Mouse (Mus musculus) midbrain, embryonic 10.5 days (tissue): Measurements from ENCODE around the gene Mpv17l2. TPM values are rescaled to one million over a fixed set of nuclear protein-coding genes. Genes with fewer than 3 reads are reported as not detected.

ENCODE experiments used
- DNase-seq: peaks from one replicate; pipeline ENCODE4 v3.0.0-alpha.2; 2017; ENCODE audit warnings: low spot score
- H3K27ac ChIP-seq: fragments of 300-500 bp; sonication (generic); replicated peaks from 2 replicates; pipeline ENCODE4 v1.5.1; 2016; ENCODE audit warnings: mild to moderate bottlenecking
- H3K27me3 ChIP-seq: fragments of 300-500 bp; sonication (generic); 2 replicates; pipeline ENCODE4 v1.6.1; 2016; ENCODE audit warnings: low read depth, mild to moderate bottlenecking; ENCODE audit not compliant: poor library complexity, severe bottlenecking
- H3K36me3 ChIP-seq: fragments of 300-500 bp; sonication (generic); 2 replicates; pipeline ENCODE4 v1.6.1; 2016; ENCODE audit warnings: mild to moderate bottlenecking, moderate library complexity
- H3K4me1 ChIP-seq: fragments of 300-500 bp; sonication (generic); 2 replicates; pipeline ENCODE4 v1.6.1; 2016
- H3K4me3 ChIP-seq: fragments of 300-500 bp; sonication (generic); 2 replicates; pipeline ENCODE4 v1.5.1; 2016; ENCODE audit warnings: mild to moderate bottlenecking, moderate library complexity
- H3K9me3 ChIP-seq: fragments of 300-500 bp; sonication (generic); replicated peaks from 2 replicates; pipeline ENCODE4 v1.6.1; 2016; ENCODE audit warnings: mild to moderate bottlenecking
- WGBS: fragments of 180-500 bp; shearing (Covaris S2); methylation state at CpG from one replicate; pipeline ENCODE4 v1.1.7; 2016; 5-methylcytosine and 5-hydroxymethylcytosine counted together
- polyA plus RNA-seq: library from polyadenylated mRNA; unstranded; fragments of >200 nt; fragmentation: Nextera tagmentation; extraction: Ambion mirVana; gene quantifications from 2 replicates; pipeline ENCODE4 v1.2.1, GENCODE M21; 2016

The Mpv17l2 gene
- polyA plus RNA-seq, 1 experiment from 2014 or later: 31.7 TPM

DNA sequence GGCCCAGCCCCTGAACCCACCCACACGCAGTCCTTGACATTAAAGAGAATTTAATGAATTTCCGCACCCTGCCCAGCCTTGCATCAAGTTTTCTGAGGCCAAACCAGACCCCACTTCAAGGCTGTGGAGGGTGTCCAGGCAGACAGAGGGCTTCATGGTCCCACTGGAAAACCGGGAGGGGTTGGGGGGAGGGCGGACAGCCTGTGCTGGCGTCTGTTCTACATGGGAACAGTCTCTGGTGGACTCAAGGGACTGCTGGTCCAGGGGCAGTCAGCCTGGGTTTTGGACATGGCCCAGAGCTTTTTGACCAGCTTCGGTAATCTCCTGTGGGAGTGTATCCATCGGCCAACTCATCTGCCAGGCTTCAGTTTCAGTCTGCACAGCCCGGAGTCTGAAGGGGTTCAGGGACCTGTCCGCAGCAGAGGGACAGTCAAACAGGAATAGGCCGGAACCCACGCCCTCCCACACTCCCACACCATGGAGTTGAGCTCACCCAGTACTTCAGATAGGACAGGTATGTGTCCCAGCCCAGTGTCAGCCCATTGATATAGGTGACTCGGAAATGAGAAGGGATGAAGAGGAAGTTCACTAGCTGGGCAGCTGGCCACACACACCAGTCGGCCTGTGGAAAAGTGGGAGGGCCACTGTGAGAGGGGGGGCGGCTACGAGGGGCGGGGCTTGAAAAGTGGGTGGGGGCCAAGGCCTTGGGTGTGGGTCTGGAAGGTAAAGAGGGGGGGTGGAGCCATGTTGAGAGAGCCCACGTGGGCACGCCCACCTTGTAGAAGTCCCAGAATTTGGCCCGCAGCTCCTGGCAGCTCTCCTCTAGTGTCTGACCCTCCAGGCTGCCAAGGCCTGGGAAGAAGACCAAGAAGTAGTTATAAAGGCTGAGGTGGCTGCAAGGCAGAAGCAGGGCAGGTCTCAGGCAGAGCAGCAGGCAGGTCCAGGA, 1.9 kb downstream of the Mpv17l2 start:
- Histone ChIP-seq H3K27ac (no peak overlapping the region), H3K36me3 (peaks cover 24% of the 10 kb centered on the region), H3K27me3 (peaks cover 24% of the 10 kb centered on the region), H3K4me3 (peak overlapping the region; percentile 80; the same call in 1 of the 2 replicates), H3K9me3 (no peaks in the 10 kb centered on the region), H3K4me1 (peaks cover 59% of the 10 kb centered on the region)
- WGBS: 74% methylated on average over 19 of the region's 19 CpGs
- no peak for DNase-seq

DNA sequence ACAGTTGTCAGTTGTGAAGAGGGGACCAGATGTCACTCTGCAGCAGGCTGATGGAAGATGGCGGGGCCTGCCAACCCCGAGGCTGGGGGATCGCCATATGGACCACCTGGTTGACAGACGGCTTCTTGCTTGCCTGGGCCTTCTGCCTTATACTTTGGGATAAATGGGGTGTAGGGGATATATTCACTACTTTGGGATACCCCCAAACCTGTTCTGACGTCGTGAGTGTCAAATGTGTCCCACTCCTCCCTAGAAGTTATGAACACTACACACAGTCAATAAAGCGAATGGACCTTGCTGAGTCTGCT, 2.5 kb downstream of the Mpv17l2 start:
- no peak for DNase-seq
- Histone ChIP-seq H3K27ac (no peak overlapping the region), H3K4me1 (peaks cover 64% of the 10 kb centered on the region)

DNA sequence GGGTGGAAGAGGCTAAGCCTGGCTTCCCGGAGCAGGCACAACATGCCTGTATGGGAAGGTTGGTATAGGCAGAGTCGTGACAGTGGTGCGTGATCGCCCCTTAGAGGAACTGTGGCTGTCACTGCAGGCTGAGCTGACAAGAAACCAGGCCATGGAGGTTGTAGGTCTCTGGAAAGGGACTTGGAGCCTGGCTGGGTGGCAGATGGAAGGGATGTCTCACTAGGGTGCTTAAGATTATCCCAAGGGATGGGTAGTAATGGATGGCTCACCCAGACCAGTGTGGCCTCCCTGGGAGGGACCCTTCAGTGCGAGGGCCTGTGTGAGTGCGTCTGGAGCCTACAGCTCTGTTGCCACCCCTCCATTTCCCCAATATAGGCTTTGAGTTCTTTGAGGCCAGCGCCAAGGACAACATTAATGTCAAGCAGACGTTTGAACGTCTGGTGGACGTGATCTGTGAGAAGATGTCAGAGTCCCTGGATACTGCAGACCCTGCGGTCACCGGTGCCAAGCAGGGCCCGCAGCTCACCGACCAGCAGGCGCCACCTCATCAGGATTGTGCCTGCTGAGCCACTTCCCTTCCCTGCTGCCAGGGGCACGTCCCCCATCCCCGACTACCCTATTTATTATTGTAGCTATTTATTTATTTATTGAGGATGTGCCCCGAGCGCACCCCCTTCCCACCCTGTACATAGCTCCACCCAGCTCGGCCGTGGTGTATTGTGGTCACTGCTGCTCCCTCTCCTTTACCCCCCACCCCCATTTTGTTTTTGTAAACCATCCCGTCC, 3.0 kb downstream of the Mpv17l2 start:
- DNase-seq: no peak
- H3K36me3 ChIP-seq: peaks cover 24% of the 10 kb centered on the region
- peaks cover 28% of the 10 kb centered on the region for H3K27me3 ChIP-seq
- 0 out of 2 replicates have a peak overlapping the region, but pooled peaks have one; percentile 1 for H3K4me3 ChIP-seq
- no peak overlapping the region for H3K27ac ChIP-seq
- H3K4me1 ChIP-seq: peaks cover 70% of the 10 kb centered on the region
- 71% methylated on average over 22 of the region's 22 CpGs for WGBS
- no peaks in the 10 kb centered on the region for H3K9me3 ChIP-seq

More for the DNA sequence above, 2.5 kb downstream of the Mpv17l2 start:
- 90% methylated on average over 7 of the region's 7 CpGs for WGBS
- Histone ChIP-seq H3K9me3 (no peaks in the 10 kb centered on the region), H3K27me3 (peaks cover 24% of the 10 kb centered on the region), H3K4me3 (0 out of 2 replicates have a peak overlapping the region, but pooled peaks have one; percentile 14), H3K36me3 (peaks cover 24% of the 10 kb centered on the region)

DNA sequence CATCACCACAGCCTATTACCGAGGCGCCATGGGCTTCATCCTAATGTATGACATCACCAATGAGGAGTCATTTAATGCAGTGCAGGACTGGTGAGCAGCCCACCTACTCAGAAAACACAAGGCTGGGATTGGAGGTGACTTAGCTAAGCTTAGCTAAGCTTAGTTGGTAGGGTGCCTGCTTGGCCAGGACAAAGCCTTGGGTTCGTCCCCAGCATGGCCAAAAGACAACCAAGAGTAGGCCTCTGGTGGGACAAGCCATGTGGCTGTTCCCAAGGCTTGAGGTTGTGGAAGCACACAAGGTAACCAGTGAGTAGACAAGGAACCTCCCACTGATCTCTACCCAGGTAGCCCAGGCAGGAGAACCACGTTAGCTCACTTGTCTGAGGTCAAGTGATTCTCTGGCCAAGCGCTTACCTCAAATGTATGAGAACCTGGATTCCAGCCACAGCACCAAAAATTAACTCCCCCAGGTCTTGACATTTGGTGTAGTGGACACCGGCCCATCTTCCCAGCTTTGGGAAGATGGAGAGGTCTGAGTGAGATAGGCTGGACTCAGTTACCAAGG, 4.2 kb downstream of the Mpv17l2 start:
- Histone ChIP-seq H3K4me1 (peaks cover 63% of the 10 kb centered on the region), H3K9me3 (no peaks in the 10 kb centered on the region), H3K4me3 (no peak overlapping the region), H3K27me3 (peaks cover 29% of the 10 kb centered on the region), H3K36me3 (peaks cover 24% of the 10 kb centered on the region), H3K27ac (no peak overlapping the region)
- 86% methylated on average over 6 of the region's 6 CpGs for WGBS
- no peak for DNase-seq

DNA sequence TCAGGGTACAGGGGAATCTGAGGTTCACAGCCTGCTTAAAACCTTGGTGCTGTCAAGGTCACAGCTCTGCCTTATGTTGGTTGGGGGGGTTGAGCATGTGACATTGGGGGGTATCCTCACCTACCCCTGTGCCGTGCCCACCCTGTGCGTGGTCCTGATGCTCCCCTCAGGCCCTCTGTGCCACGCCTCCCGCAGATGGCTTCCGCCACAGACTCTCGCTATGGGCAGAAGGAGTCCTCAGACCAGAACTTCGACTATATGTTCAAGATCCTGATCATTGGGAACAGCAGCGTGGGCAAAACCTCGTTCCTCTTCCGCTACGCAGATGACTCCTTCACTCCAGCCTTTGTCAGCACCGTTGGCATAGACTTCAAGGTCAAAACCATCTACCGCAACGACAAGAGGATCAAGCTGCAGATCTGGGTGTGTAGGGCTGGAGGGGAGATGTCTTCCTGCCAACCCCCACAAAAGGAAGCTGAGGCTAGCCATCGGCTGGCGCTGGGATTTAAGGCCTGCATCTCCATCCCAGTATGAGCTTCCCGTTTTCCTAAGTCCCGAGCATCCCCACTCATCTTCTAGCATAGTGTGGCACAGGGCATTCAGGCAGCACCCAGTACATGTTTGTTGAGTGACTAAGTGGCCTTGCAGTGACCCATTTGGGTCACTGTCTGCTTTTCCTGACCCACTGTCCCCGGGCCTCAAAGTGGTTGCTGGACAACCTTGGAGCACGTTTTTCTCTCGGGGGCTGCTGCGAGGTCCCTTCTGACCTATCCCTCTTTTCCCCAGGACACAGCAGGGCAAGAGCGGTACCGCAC, 4.9 kb downstream of the Mpv17l2 start:
- peak overlapping the region; percentile 78 for H3K4me3 ChIP-seq

DNA sequence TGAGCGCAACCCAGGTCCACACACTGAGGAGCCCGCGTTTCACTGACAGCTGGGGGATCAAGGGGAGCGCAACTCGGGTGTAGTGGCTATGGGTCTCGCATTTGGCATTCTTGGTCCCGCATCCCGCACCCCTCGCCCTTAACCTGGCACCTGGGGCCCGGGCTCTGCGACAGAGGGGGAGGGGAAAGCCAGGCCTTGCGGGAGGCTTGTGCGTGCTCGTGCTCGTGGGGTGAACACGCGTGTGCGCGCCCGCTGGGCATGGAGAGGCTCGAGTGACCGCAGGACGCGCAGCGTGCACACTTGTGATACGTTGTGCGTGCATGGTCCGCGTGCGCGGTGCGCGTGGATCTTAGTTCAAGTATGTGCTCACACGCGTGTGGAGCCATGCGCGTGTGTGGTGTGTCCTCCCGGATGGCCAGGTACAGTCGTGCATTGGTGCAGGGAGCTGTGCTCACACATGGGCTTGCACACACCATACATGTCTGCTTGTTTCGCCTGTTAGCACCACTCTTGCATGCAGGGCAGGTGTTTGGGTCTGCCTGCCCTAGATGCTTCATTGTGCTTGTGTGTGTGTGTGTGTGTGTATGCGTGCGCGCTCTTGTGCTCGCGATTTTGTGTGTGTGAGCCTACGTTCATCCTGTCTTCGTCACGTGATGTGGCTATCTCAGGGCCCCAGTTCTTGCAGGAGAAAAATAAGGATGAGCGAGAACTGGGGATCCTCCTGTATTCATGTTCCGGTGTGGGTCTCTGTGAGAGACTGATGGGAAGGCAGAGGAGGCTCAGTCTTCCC, 5.7 kb downstream of the Mpv17l2 start:
- H3K27me3 ChIP-seq: peaks cover 29% of the 10 kb centered on the region
- H3K9me3 ChIP-seq: no peaks in the 10 kb centered on the region
- peaks cover 24% of the 10 kb centered on the region for H3K36me3 ChIP-seq
- peaks cover 48% of the 10 kb centered on the region for H3K4me1 ChIP-seq
- H3K27ac ChIP-seq: peak overlapping the region; percentile 84
- WGBS: 24% methylated on average over 50 of the region's 50 CpGs
- H3K4me3 ChIP-seq: peak overlapping the region; percentile 78
- no peak for DNase-seq

More for the DNA sequence above, 4.9 kb downstream of the Mpv17l2 start:
- H3K4me1 ChIP-seq: peaks cover 56% of the 10 kb centered on the region
- peaks cover 29% of the 10 kb centered on the region for H3K27me3 ChIP-seq
- DNase-seq: no peak
- peaks cover 24% of the 10 kb centered on the region for H3K36me3 ChIP-seq
- no peak overlapping the region for H3K27ac ChIP-seq
- no peaks in the 10 kb centered on the region for H3K9me3 ChIP-seq
- 87% methylated on average over 24 of the region's 24 CpGs for WGBS

DNA sequence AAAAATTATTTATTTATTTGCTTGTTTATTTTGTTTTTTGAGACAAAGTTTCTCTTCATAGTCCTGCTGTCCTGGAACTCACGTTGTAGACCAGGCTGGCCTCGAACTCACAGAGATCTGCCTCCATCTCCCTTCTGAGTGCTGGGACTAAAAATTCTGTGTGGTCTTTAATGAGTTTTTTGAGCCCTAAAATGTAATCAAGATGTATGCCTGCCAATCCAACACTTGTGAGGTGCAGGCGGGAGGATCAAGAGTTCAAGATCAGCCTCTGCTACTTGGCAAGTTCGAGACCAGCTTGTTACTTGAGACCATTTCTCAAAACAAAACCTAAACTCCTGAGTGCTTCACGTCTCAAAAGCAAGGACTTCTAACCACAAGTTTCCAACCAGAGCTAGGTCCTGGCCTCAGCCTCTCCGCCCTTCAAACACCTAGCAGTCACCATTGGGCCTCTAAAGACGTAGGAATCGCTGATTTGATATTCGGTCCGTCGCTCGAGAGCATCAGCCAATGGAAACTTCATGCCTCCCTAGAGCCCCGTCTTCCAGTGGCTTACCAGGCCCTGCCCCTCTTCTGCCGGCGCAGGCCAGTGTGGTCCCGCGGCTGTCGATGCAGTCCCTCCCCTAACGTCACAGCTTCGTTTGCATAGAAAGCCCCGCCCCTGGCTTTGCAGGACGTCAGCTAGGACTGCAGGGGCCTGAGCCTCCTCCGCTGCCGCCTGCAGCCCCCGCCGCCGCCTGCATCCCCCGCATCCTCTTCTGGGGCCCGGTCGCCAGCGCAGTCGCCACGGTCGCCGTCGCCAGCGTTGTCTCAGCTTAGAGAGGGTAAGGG, 6.5 kb downstream of the Mpv17l2 start, which contains the start of gene Rab3a:
TSS of gene Rab3a (plus strand) at position 637 of the 828 bp plus-strand sequence.
- Histone ChIP-seq H3K27me3 (peaks cover 26% of the 10 kb centered on the region), H3K9me3 (no peaks in the 10 kb centered on the region), H3K27ac (peak within 1 kb of the TSS; percentile 84), H3K36me3 (peaks cover 24% of the 10 kb centered on the region), H3K4me3 (peak within 1 kb of the TSS; percentile 78), H3K4me1 (peaks cover 40% of the 10 kb centered on the region)
- DNase-seq: peak; percentile 97
- 9% methylated on average over 37 of the region's 37 CpGs for WGBS

DNA sequence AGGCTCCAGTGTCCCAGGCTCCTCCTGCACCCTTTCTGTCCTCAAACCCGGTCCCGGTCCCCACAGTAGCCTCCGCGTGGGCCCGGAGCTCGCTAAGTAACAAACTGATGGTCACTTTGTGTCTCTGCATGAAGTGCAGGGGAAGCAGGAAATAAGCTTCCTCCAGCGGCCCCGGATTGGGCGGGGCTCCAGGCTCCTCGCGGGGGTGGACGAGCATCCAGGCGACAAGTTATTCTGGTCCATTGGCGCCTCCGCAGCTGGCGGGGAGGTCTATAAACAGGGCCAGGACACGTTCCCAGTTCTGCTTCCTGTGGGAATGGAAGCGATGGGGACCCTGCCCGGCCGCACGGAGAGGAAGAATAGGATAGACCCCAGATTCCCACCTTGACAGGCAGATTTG, 7.6 kb downstream of the Mpv17l2 start:
- Histone ChIP-seq H3K9me3 (no peaks in the 10 kb centered on the region), H3K4me3 (peak overlapping the region; percentile 16; the same call in 1 of the 2 replicates), H3K27ac (no peak overlapping the region; the same call in 1 of the 2 replicates), H3K4me1 (peaks cover 32% of the 10 kb centered on the region), H3K36me3 (peaks cover 22% of the 10 kb centered on the region), H3K27me3 (peaks cover 34% of the 10 kb centered on the region)
- 38% methylated on average over 21 of the region's 21 CpGs for WGBS
- no peak for DNase-seq

DNA sequence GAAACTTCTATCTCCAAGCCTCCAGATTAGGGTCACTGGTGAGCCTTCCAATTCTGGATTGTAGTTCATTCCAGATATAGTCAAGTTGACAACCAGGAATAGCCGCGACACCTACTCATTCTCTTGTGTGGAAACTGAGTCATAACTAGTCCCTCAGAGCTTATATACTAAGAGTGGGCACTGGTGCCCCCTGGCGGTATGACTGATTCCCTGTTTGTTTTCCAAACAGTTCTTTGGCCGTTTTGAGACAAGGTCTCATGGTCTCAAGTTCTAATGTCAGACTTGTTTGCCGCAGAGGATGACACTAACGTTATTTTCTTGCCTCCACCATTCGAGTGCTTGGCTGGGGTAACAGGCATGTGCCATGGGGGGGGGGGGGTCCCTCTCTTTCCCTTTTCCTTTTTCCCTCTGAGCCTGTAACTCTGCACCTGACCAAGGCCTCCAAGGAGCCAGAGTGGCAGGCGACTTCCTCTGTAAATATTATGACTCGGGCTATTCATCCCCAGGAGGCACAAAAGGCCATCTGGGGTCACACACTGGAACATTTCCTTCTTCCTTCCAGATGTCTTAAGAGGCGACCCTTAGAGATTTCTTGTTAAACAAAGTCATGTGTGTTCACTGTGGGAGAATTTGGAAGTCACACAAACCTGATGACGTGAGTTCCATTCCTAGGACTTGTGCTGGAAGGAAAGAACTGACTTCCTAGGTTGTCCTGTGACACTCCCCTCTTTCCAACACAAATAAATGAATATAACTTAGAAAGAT, 8.6 kb downstream of the Mpv17l2 start:
- peak; percentile 61 for DNase-seq
- H3K36me3 ChIP-seq: peaks cover 12% of the 10 kb centered on the region
- peaks cover 43% of the 10 kb centered on the region for H3K27me3 ChIP-seq
- H3K4me3 ChIP-seq: no peak overlapping the region
- no peak overlapping the region for H3K27ac ChIP-seq
- 39% methylated on average over 11 of the region's 11 CpGs for WGBS
- peaks cover 32% of the 10 kb centered on the region for H3K4me1 ChIP-seq
- H3K9me3 ChIP-seq: no peaks in the 10 kb centered on the region

DNA sequence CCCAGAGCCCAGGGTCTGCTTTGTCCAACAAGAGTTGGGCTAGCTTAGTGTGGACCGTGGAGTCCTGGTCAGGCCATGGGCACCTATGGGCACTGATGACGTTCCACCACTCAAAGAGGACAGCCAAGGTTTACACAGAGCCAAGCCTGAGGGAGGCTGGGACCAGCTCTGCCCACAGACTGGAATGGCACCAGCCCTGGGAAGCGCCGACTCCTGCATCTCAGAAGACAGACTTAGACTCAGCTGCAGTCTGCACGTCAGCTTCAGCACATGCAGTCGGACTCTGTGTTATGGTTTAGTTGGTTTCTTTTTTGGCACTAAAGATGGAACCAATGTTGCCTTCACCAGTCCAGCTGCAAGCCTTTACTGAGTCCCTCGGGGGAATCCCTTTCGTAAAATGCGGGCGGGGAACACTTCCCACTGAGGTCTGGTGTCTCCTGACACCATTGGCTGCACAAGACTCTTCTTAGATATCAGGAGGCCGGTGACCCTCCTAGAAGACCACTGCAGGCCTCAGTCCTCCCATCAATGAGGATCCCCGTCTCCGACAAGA, 10.5 kb downstream of the Mpv17l2 start:
- peaks cover 50% of the 10 kb centered on the region for H3K27me3 ChIP-seq
- 0 out of 2 replicates have a peak overlapping the region, but pooled peaks have one; percentile 2 for H3K4me3 ChIP-seq
- no peaks in the 10 kb centered on the region for H3K9me3 ChIP-seq
- 88% methylated on average over 13 of the region's 13 CpGs for WGBS
- peaks cover 24% of the 10 kb centered on the region for H3K4me1 ChIP-seq
- H3K27ac ChIP-seq: no peak overlapping the region
- DNase-seq: no peak
- H3K36me3 ChIP-seq: no peaks in the 10 kb centered on the region
